Mouse (Mus musculus): ENCODE measurements at regions not wholly inside any gene's neighbourhood (a gene's known extent, or its start where the extent isn't known, plus 50 kb on each side); places are given as distances from the start of the nearest gene placed in this dataset.

GRCm38 (mm10) chrX:99249038-99249607 lies 113.2 kb downstream of the Efnb1 start:
- TF ChIP-seq EP300 (IDR thresholded peaks at IDR 0.05) (no peak), CTCF (IDR thresholded peaks at IDR 0.05) (no peak)
